Mouse (Mus musculus) forelimb bud, embryonic 11.5 days (tissue): ENCODE data around the gene Capn12.

Experiments
- DNase-seq: peaks from one replicate; pipeline ENCODE4 v3.0.0-alpha.2; 2012; ENCODE audit warnings: low read depth, low spot score

The Capn12 gene

DNA sequence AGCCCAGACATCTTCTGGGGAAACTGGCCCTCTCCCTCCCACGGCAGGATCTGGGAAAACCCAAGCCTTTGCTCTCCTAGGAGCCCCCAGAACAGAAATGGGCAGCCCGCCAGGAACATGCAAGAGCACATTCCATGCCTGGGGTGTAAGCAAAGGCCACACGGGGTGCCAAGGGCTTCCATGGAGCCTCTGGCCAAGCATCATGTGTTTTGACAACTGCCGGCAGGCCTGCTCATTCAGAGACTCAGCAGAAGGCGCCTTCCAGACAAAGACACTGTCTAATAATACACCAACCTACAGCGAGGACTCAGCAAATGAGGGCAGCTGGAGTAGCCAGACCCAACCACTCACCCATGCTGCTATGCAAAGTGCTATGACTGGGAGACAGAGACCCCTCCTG is 38.6 kb downstream of the Capn12 start:
- peak; percentile 27 for DNase-seq

GRCm38 (mm10) chr7:28921178-28921577 is 40.0 kb downstream of the Capn12 start:
- DNase-seq = no peak

- DNase-seq = no peak
These were observed 40.7 kb downstream of the Capn12 start for GRCm38 (mm10) chr7:28921722-28922465.

GRCm38 (mm10) chr7:28922606-28923005 is 41.4 kb downstream of the Capn12 start:
- DNase-seq = no peak

DNA sequence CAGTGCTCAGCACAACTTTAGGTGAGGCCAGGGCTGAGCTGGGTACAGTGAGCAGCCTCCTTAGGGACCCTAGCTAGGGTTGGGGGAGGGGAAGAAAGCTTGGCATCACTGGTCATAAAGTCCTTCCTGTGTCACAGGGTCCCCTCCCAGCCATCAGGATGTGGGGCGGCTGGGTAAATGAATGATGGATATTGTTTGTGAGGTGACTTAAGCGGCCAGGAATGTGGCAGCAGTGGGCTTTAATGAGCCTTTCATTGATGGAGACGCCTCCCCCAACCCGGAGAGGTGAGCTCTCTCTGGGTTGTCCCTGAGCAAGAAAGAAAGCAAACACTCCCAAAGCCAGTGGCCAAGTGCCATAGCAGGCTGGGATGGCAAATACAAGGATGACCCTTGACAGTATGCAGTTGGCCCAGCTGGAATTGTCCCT is 42.7 kb downstream of the Capn12 start:
- peak; percentile 84 for DNase-seq

DNA sequence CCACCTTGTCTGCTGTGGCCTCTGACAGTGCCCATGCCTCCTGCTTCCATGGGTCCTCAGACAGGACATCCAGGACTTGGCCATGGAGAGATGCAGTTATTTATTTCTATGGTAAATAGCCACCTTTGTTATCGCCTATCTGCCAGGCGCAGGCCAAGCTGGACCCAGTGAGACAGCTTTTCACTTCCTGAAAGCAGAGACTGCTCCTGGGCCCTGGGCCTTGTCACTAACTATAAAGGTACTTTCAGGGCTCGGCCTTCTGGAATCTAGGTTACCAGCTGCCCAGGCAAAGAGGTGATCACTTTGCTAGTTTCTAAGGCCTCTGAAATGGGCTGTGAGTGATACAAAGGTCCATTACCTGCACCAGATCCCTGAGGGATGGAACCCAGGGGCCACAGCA is 43.6 kb downstream of the Capn12 start:
- DNase-seq = no peak

DNA sequence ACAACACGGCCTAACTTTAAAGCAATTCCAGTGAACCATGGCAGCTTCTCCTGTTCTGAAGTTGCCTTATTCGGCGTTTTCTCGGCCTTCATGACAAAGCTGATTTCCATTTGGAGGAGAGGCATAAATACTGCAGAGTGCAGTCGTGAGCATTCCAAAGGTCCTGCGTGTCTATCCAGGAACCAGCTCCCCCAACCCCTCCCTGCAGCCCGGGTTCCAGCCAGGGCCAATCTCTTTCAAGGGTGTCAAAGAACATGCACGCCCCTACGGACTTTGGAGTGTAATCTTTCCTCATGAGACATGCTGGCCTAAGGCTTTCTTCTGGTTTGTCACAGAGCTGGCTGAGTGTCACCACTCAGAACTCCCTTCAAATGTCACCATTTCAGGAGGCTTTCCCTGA is 44.1 kb downstream of the Capn12 start:
- no peak for DNase-seq

DNA sequence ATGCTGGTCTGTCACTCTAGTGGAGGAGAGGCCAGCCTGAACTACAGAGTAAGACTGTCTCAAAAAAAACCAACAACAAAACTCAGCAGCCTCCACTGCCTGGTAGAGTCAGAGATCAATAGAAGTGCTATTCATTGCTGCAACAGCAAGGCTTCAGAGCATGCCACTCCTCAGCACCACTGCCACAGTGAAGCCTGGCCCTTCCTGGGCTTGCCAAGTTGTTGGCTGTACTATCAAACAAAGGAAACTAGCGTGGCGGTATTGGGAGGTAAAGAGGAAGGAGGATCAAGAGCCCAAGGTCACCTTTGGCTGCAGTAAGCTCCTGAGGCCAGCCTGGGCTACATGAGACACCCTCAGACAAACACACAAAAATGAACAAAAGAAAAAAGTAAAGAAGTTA is 45.0 kb downstream of the Capn12 start:
- no peak for DNase-seq

- no peak for DNase-seq
These were observed 48.2 kb downstream of the Capn12 start for GRCm38 (mm10) chr7:28929381-28929780.

DNA sequence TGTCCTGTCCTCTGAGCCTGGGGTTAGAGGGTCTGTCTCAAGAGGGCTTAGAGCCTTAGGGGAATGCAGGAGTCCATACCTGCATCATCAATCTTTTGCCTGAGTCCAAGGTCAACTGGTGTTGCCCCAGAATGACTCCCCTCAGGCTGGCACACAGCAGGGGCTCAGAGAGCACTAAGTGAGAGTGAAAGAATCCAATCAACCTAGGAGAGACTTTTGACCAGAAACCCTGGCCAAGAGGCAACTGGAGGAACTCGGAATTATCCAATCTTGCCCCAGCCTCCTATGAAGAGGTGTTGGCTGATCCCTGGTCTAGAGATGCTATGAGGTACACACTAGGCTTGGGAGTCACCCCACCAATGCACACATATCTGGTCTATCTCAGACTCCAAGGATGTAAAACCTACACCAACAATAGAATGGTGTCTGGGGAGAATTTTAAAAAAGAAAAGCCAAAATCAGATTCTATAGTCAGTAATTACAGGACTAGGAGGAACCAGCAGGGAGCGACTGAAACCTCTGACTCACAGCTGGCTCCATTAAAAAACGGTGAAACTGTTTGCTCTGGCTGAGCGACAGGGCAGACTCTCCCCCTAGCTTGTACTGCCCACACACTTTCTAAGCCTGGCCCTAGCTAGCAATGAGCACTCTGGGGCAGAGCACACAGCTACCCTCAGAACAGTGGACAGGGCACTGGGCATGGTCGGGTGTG is 49.3 kb downstream of the Capn12 start:
- DNase-seq = no peak

DNA sequence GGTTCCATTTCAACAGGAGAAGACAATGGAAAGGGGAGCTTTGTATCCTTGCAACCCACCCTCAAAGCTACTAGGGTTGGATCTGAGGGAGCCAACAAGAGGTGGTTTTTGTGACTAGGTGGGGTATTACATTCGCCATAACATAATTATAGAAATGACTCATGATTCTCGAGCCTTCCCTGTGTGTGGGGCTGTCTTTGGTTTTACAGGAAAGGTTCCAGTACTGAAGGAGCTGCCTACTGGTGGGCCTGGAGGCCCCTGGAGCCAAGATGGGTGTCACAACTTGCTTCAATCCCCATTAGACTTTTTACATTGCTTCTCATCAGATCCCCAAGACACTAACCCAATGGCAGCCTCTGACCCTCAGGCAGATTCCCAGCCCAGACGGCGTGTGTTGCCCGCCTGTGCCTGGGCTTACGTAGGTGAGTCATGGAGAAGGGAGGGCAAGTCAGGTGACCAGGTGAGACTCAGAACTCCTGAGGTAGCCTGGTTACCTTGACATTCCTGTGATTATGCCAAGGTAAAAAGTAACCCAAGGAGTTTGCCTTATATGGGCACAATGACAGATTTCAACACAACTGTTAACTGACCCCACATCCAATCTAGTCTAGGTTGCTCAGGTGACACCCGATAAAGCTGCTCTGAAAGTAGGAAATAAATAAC is 49.9 kb downstream of the Capn12 start:
- DNase-seq = no peak

- DNase-seq = no peak
These were observed 50.4 kb downstream of the Capn12 start for GRCm38 (mm10) chr7:28931695-28932039.

- DNase-seq = no peak
These were observed 51.3 kb downstream of the Capn12 start for GRCm38 (mm10) chr7:28932421-28933041.

GRCm38 (mm10) chr7:28933825-28934224 is 52.6 kb downstream of the Capn12 start:
- no peak for DNase-seq

GRCm38 (mm10) chr7:28936787-28937186 is 55.6 kb downstream of the Capn12 start:
- no peak for DNase-seq

- DNase-seq = no peak
These were observed 57.4 kb downstream of the Capn12 start for GRCm38 (mm10) chr7:28938654-28939053.

DNA sequence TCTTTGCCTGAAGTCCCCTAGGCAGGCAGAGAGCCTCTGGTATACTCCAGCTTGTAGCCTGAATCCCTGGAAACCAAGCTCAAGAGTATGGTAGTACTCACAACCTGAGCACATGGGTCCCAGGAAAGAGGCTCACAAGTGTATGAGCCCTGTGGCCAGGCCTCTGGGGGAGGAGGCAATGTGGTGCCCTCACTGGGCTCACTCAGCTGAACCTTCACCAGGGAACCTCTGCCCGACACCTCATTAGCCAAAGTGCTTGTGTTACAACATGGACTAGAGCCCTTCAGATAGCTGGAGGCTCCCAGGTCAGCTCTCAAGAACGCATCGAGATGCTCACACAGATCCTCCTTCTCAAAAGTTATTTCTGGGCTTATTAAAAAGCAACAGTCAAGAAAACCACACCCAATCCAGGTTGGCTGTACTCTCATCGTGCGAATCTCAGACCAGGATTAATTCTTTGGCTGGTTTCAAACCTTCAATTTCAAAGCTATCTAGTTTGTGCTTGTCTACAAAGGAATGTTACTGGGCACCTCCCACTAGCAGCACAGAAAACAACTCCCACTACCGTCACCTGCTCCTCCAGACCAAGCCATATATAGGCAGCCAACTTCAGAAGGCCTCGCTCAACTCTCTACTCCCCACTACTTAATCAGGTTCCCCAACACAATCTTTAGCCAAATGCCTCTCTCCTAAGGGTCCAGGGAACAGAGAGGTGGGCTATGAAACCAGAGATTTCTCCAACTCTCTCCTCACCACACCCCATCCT is 58.4 kb downstream of the Capn12 start:
- DNase-seq = no peak

GRCm38 (mm10) chr7:28941129-28941528 is 59.9 kb downstream of the Capn12 start:
- DNase-seq = no peak

DNA sequence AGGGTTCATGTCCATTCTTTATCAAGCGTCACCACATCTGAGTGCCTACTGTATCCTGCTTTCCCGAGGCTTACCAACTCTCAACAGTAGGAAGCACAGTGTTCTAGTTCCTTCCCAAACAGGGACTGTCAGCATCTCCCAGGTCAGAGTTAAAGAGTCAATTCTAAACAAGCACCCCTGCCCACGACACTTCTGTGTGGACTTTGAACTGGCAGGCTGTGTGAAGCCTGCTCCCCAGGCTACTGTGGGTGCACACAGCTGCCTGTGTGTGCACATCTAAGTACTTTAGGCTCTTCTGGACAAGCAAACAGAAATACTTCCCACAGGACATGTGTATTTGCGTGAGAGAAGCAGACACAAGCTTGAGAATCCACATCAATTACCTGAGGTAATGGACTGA is 60.3 kb downstream of the Capn12 start:
- no peak for DNase-seq
